Mouse (Mus musculus): ENCODE results near the gene Ankfy1.

Gene Ankfy1

GRCm38 (mm10) chr11:72795455-72796295, 105.9 kb downstream of the Ankfy1 start, which contains the start of the genes Cyb5d2 and Zzef1:
Gene Cyb5d2, minus strand, starts transcription at chr11:72796142.
Gene Zzef1, plus strand, starts transcription at chr11:72796226.
- DNase-seq (ENCODE audit: low spot score), result peak; percentile 92

GRCm38 (mm10) chr11:72796296-72796687, 106.5 kb downstream of the Ankfy1 start:
- no peak for DNase-seq (ENCODE audit: low spot score)

- DNase-seq (ENCODE audit: low spot score), result no peak
These were observed 107.0 kb downstream of the Ankfy1 start for GRCm38 (mm10) chr11:72796773-72797338.

- DNase-seq (ENCODE audit: low spot score), result no peak
These were observed 108.3 kb downstream of the Ankfy1 start for GRCm38 (mm10) chr11:72798112-72798511.

- no peak for DNase-seq (ENCODE audit: low spot score)
These were observed 111.4 kb downstream of the Ankfy1 start for GRCm38 (mm10) chr11:72801182-72801581.

GRCm38 (mm10) chr11:72803038-72803437, 113.2 kb downstream of the Ankfy1 start:
- no peak for DNase-seq (ENCODE audit: low spot score)

GRCm38 (mm10) chr11:72804586-72804985, 114.8 kb downstream of the Ankfy1 start:
- no peak for DNase-seq (ENCODE audit: low spot score)

GRCm38 (mm10) chr11:72805232-72805631, 115.4 kb downstream of the Ankfy1 start:
- DNase-seq (ENCODE audit: low spot score), result no peak

- no peak for DNase-seq (ENCODE audit: low spot score)
These were observed 116.8 kb downstream of the Ankfy1 start for GRCm38 (mm10) chr11:72806556-72806955.

- DNase-seq (ENCODE audit: low spot score), result no peak
These were observed 118.2 kb downstream of the Ankfy1 start for GRCm38 (mm10) chr11:72807992-72808391.

- DNase-seq (ENCODE audit: low spot score), result no peak
These were observed 123.9 kb downstream of the Ankfy1 start for GRCm38 (mm10) chr11:72813687-72814086.

GRCm38 (mm10) chr11:72814188-72814587, 124.4 kb downstream of the Ankfy1 start:
- no peak for DNase-seq (ENCODE audit: low spot score)

GRCm38 (mm10) chr11:72816859-72817258, 127.1 kb downstream of the Ankfy1 start:
- DNase-seq (ENCODE audit: low spot score), result no peak

GRCm38 (mm10) chr11:72818067-72818466, 128.3 kb downstream of the Ankfy1 start:
- no peak for DNase-seq (ENCODE audit: low spot score)

GRCm38 (mm10) chr11:72821041-72821440, 131.2 kb downstream of the Ankfy1 start:
- DNase-seq (ENCODE audit: low spot score), result no peak
